Mouse (Mus musculus): Measurements from ENCODE around the gene Zmym1.

DNA sequence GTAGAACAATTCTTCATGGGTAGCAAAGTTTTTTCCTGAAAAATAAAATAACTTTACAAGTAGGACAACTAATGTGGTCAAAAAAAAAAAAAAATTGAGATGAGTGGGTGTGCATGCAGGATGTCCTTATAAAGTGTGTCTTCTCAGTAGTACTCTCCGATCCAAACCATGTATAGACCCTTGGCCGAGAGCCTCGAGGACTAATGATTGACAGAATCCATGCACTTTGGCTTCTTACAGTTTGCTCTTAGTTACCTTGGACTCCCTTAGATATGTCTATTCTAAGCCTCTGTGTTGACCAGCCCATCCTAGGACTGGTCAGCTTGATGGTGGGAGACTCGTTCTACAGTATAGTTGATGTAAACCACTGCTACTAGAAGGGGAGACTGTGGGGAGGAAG is 46.6 kb upstream of the Zmym1 start:
- TF ChIP-seq HCFC1 (IDR thresholded peaks at IDR 0.05; ENCODE audit: borderline replicate concordance, insufficient read depth, low read length) (no peak), ZC3H11A (IDR thresholded peaks at IDR 0.05; ENCODE audit: borderline replicate concordance, low read depth, low read length) (no peak)
